Mouse (Mus musculus) neural tube, embryonic 12.5 days (tissue): ENCODE measurements around the gene Pcbp3. TPM values are rescaled to one million over a fixed set of nuclear protein-coding genes. Genes with fewer than 3 reads are reported as not detected.

Source experiments
- ATAC-seq: fragments of 200-750 bp; cut with Nextera tagmentation; 2 replicates; pipeline ENCODE4 v1.8.0; 2017; ENCODE audit warnings: low read depth, mild to moderate bottlenecking, moderate TSS enrichment, moderate library complexity; ENCODE audit not compliant: low FRiP score
- H3K27ac ChIP-seq: fragments of 300-500 bp; sonication (generic); 2 replicates; pipeline ENCODE4 v1.5.1; 2016
- H3K27me3 ChIP-seq: fragments of 300-500 bp; sonication (generic); replicated peaks from 2 replicates; pipeline ENCODE4 v1.6.1; 2016; ENCODE audit warnings: mild to moderate bottlenecking
- H3K36me3 ChIP-seq: fragments of 300-500 bp; sonication (generic); 2 replicates; pipeline ENCODE4 v1.6.1; 2016; ENCODE audit warnings: mild to moderate bottlenecking
- H3K4me1 ChIP-seq: fragments of 300-500 bp; sonication (generic); 2 replicates; pipeline ENCODE4 v1.6.1; 2016
- H3K4me2 ChIP-seq: fragments of 300-500 bp; sonication (generic); replicated peaks from 2 replicates; pipeline ENCODE4 v1.6.1; 2016; ENCODE audit warnings: mild to moderate bottlenecking
- H3K4me3 ChIP-seq: fragments of 300-500 bp; sonication (generic); 2 replicates; pipeline ENCODE4 v1.5.1; 2016
- H3K9ac ChIP-seq: fragments of 300-500 bp; sonication (generic); 2 replicates; pipeline ENCODE4 v1.6.1; 2016; ENCODE audit warnings: mild to moderate bottlenecking
- H3K9me3 ChIP-seq: fragments of 300-500 bp; sonication (generic); 2 replicates; pipeline ENCODE4 v1.6.1; 2016; ENCODE audit warnings: mild to moderate bottlenecking
- WGBS: fragments of 180-500 bp; shearing (Covaris S2); methylation state at CpG from one replicate; pipeline ENCODE4 v1.1.7; 2016; 5-methylcytosine and 5-hydroxymethylcytosine counted together
- polyA plus RNA-seq: library from polyadenylated mRNA; unstranded; fragments of >200 nt; fragmentation: Nextera tagmentation; extraction: Ambion mirVana; gene quantifications from 2 replicates; pipeline ENCODE4 v1.2.1, GENCODE M21; 2016

The Pcbp3 gene
- 93.6 and 112 TPM in 2 replicates for polyA plus RNA-seq

GRCm38 (mm10) chr10:76961790-76962489 is at the start of gene Pcbp3:
Gene Pcbp3 (minus strand): TSS chr10:76961887.
- peak within 1 kb of the TSS; percentile 71 for H3K4me3 ChIP-seq
- no peak within 1 kb of the TSS for H3K27ac ChIP-seq
- H3K27me3 ChIP-seq: 0 out of 2 replicates have a peak, but pooled peaks cover 4% of the 10 kb centered on the region
- WGBS: 2% methylated on average over 62 of the region's 62 CpGs
- H3K9me3 ChIP-seq: no peaks in the 10 kb centered on the region
- peaks cover 38% of the 10 kb centered on the region for H3K4me1 ChIP-seq
- no peaks in the 10 kb centered on the region for H3K36me3 ChIP-seq
- peak; percentile 96 for ATAC-seq
- peak within 1 kb of the TSS; percentile 96 for H3K4me2 ChIP-seq
- peak within 1 kb of the TSS; percentile 86 for H3K9ac ChIP-seq

GRCm38 (mm10) chr10:77008698-77009097 is 47.0 kb upstream of the Pcbp3 start:
- H3K27me3 ChIP-seq: no peaks in the 10 kb centered on the region
- H3K27ac ChIP-seq: no peak overlapping the region
- H3K9me3 ChIP-seq: no peaks in the 10 kb centered on the region
- no peaks in the 10 kb centered on the region for H3K36me3 ChIP-seq
- no peak overlapping the region for H3K4me2 ChIP-seq
- no peak overlapping the region for H3K9ac ChIP-seq
- 93% methylated on average over 3 of the region's 3 CpGs for WGBS
- H3K4me3 ChIP-seq: no peak overlapping the region
- ATAC-seq: no peak
- peaks cover 12% of the 10 kb centered on the region for H3K4me1 ChIP-seq

GRCm38 (mm10) chr10:77008109-77008561 is 46.4 kb upstream of the Pcbp3 start:
- Histone ChIP-seq H3K4me2 (no peak overlapping the region), H3K4me3 (no peak overlapping the region), H3K27me3 (no peaks in the 10 kb centered on the region), H3K36me3 (no peaks in the 10 kb centered on the region), H3K4me1 (peaks cover 12% of the 10 kb centered on the region), H3K9ac (no peak overlapping the region), H3K27ac (no peak overlapping the region; the same call in 1 of the 2 replicates), H3K9me3 (no peaks in the 10 kb centered on the region)
- 34% methylated on average over 9 of the region's 9 CpGs for WGBS
- ATAC-seq: no peak

- Histone ChIP-seq H3K9ac (no peak overlapping the region), H3K27ac (0 out of 2 replicates have a peak overlapping the region, but pooled peaks have one; percentile 13), H3K4me1 (peaks cover 12% of the 10 kb centered on the region), H3K4me3 (no peak overlapping the region), H3K27me3 (no peaks in the 10 kb centered on the region), H3K4me2 (no peak overlapping the region), H3K9me3 (no peaks in the 10 kb centered on the region), H3K36me3 (no peaks in the 10 kb centered on the region)
- WGBS: 32% methylated on average over 8 of the region's 8 CpGs
- no peak for ATAC-seq
These were observed 45.9 kb upstream of the Pcbp3 start for GRCm38 (mm10) chr10:77007433-77008108.

- no peak for ATAC-seq
- H3K9ac ChIP-seq: no peak overlapping the region
- H3K9me3 ChIP-seq: no peaks in the 10 kb centered on the region
- no peaks in the 10 kb centered on the region for H3K36me3 ChIP-seq
- H3K27ac ChIP-seq: no peak overlapping the region
- no peak overlapping the region for H3K4me3 ChIP-seq
- WGBS: 33% methylated on average over 7 of the region's 7 CpGs
- H3K4me1 ChIP-seq: peaks cover 12% of the 10 kb centered on the region
- H3K27me3 ChIP-seq: no peaks in the 10 kb centered on the region
- no peak overlapping the region for H3K4me2 ChIP-seq
These were observed 43.2 kb upstream of the Pcbp3 start for GRCm38 (mm10) chr10:77004936-77005335.

GRCm38 (mm10) chr10:76997759-76998513 is 36.2 kb upstream of the Pcbp3 start:
- no peak overlapping the region for H3K4me2 ChIP-seq
- H3K27me3 ChIP-seq: no peaks in the 10 kb centered on the region
- no peaks in the 10 kb centered on the region for H3K4me1 ChIP-seq
- WGBS: 75% methylated on average over 17 of the region's 17 CpGs
- ATAC-seq: no peak
- no peaks in the 10 kb centered on the region for H3K9me3 ChIP-seq
- no peak overlapping the region for H3K27ac ChIP-seq
- no peak overlapping the region for H3K4me3 ChIP-seq
- H3K36me3 ChIP-seq: no peaks in the 10 kb centered on the region
- no peak overlapping the region for H3K9ac ChIP-seq

- no peaks in the 10 kb centered on the region for H3K4me1 ChIP-seq
- WGBS: 73% methylated on average over 3 of the region's 3 CpGs
- no peaks in the 10 kb centered on the region for H3K36me3 ChIP-seq
- ATAC-seq: no peak
- no peak overlapping the region for H3K4me2 ChIP-seq
- H3K4me3 ChIP-seq: no peak overlapping the region
- no peaks in the 10 kb centered on the region for H3K27me3 ChIP-seq
- no peak overlapping the region for H3K27ac ChIP-seq
- H3K9me3 ChIP-seq: no peaks in the 10 kb centered on the region
- no peak overlapping the region for H3K9ac ChIP-seq
These were observed 30.8 kb upstream of the Pcbp3 start for GRCm38 (mm10) chr10:76992456-76992855.

GRCm38 (mm10) chr10:76988586-76988985 is 26.9 kb upstream of the Pcbp3 start:
- no peak for ATAC-seq
- Histone ChIP-seq H3K4me1 (no peaks in the 10 kb centered on the region), H3K9me3 (no peaks in the 10 kb centered on the region), H3K27me3 (no peaks in the 10 kb centered on the region), H3K4me3 (no peak overlapping the region), H3K36me3 (no peaks in the 10 kb centered on the region), H3K27ac (no peak overlapping the region), H3K9ac (no peak overlapping the region), H3K4me2 (no peak overlapping the region)
- 90% methylated on average over 5 of the region's 5 CpGs for WGBS

- Histone ChIP-seq H3K4me1 (0 out of 2 replicates have a peak, but pooled peaks cover 12% of the 10 kb centered on the region), H3K27me3 (no peaks in the 10 kb centered on the region), H3K36me3 (no peaks in the 10 kb centered on the region), H3K27ac (no peak overlapping the region), H3K4me2 (no peak overlapping the region), H3K9me3 (no peaks in the 10 kb centered on the region), H3K4me3 (no peak overlapping the region), H3K9ac (no peak overlapping the region)
- ATAC-seq: no peak
- 57% methylated on average over 2 of the region's 2 CpGs for WGBS
These were observed 16.4 kb upstream of the Pcbp3 start for GRCm38 (mm10) chr10:76978042-76978441.

GRCm38 (mm10) chr10:76976699-76977098 is 15.0 kb upstream of the Pcbp3 start:
- no peaks in the 10 kb centered on the region for H3K36me3 ChIP-seq
- no peaks in the 10 kb centered on the region for H3K9me3 ChIP-seq
- WGBS: 62% methylated on average over 4 of the region's 4 CpGs
- H3K27ac ChIP-seq: no peak overlapping the region
- no peak overlapping the region for H3K9ac ChIP-seq
- ATAC-seq: no peak
- H3K4me3 ChIP-seq: no peak overlapping the region
- no peak overlapping the region for H3K4me2 ChIP-seq
- H3K27me3 ChIP-seq: no peaks in the 10 kb centered on the region
- H3K4me1 ChIP-seq: 0 out of 2 replicates have a peak, but pooled peaks cover 12% of the 10 kb centered on the region

- Histone ChIP-seq H3K9me3 (no peaks in the 10 kb centered on the region), H3K27ac (no peak overlapping the region), H3K27me3 (no peaks in the 10 kb centered on the region), H3K4me2 (no peak overlapping the region), H3K4me3 (no peak overlapping the region), H3K36me3 (no peaks in the 10 kb centered on the region), H3K4me1 (0 out of 2 replicates have a peak, but pooled peaks cover 12% of the 10 kb centered on the region), H3K9ac (no peak overlapping the region)
- WGBS: 50% methylated on average over 15 of the region's 15 CpGs
- no peak for ATAC-seq
These were observed 12.2 kb upstream of the Pcbp3 start for GRCm38 (mm10) chr10:76973797-76974436.
